Mouse (Mus musculus) liver, embryonic 16.5 days (tissue): Measurements from ENCODE around the gene Magix. TPM values are rescaled to one million over a fixed set of nuclear protein-coding genes. Genes with fewer than 3 reads are reported as not detected.

Experiments
- ATAC-seq: fragments of 200-750 bp; cut with Nextera tagmentation; 2 replicates; pipeline ENCODE4 v1.8.0; 2017; ENCODE audit warnings: low read depth, mild to moderate bottlenecking, moderate number of reproducible peaks, moderate library complexity
- H3K27ac ChIP-seq: fragments of 300-500 bp; sonication (generic); 2 replicates; pipeline ENCODE4 v1.5.1; 2014; ENCODE audit warnings: mild to moderate bottlenecking, low read length
- H3K27me3 ChIP-seq: fragments of 300-500 bp; sonication (generic); 2 replicates; pipeline ENCODE4 v1.6.1; 2014; ENCODE audit warnings: low read depth, low read length, mixed read lengths; ENCODE audit not compliant: control insufficient read depth, insufficient read depth
- H3K36me3 ChIP-seq: fragments of 300-500 bp; sonication (generic); 2 replicates; pipeline ENCODE4 v1.6.1; 2014; ENCODE audit warnings: mild to moderate bottlenecking; ENCODE audit not compliant: control insufficient read depth, insufficient read depth
- H3K4me1 ChIP-seq: fragments of 300-500 bp; sonication (generic); 2 replicates; pipeline ENCODE4 v1.6.1; 2014; ENCODE audit warnings: low read depth, low read length, mixed read lengths; ENCODE audit not compliant: control insufficient read depth
- H3K4me2 ChIP-seq: fragments of 300-500 bp; sonication (generic); 2 replicates; pipeline ENCODE4 v1.6.1; 2014; ENCODE audit warnings: low read depth, low read length, mixed read lengths
- H3K4me3 ChIP-seq: fragments of 300-500 bp; sonication (generic); 2 replicates; pipeline ENCODE4 v1.5.1; 2014; ENCODE audit warnings: low read depth, mild to moderate bottlenecking, low read length
- H3K9ac ChIP-seq: fragments of 300-500 bp; sonication (generic); 2 replicates; pipeline ENCODE4 v1.6.1; 2014; ENCODE audit warnings: low read depth, low read length
- H3K9me3 ChIP-seq: fragments of 300-500 bp; sonication (generic); replicated peaks from 2 replicates; pipeline ENCODE4 v1.6.1; 2016; ENCODE audit warnings: low read length; ENCODE audit not compliant: control insufficient read depth
- WGBS: fragments of 180-500 bp; shearing (Covaris S2); extraction: QIAGEN DNeasy Blood & Tissue Kit; methylation state at CpG from one replicate; pipeline ENCODE4 v1.1.7; 2014; ENCODE audit not compliant: insufficient replicate concordance; 5-methylcytosine and 5-hydroxymethylcytosine counted together
- polyA plus RNA-seq: library from polyadenylated mRNA; unstranded; fragments of >200 nt; fragmentation: Nextera tagmentation; extraction: Ambion mirVana; gene quantifications from 2 replicates; pipeline ENCODE4 v1.2.1, GENCODE M21; 2015

The Magix gene
- polyA plus RNA-seq, 1 experiment from 2014 or later, result not detected

DNA sequence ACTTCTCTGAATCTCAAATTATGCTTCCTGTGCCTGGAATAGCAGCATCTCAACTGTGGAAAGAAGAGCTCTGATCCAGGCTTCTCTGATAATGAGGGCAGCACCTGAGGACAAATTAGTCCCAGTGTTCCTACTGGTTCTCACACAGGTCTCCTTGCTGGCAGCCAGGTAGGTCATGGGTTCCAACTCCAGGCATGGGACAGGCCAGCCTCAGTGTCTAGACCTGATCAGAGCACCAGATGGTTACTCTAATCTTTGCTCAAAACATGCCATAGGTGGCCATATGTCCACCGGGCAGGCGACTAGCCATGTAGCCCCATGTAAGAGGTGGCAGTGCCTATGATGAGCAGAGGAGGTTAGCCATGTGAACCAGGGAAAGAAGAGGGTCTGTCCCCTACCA lies 7.3 kb upstream of the Magix start:
- no peaks in the 10 kb centered on the region for H3K27me3 ChIP-seq
- WGBS, result 61% methylated on average over 2 of the region's 2 CpGs
- H3K4me1 ChIP-seq, result no peaks in the 10 kb centered on the region
- no peak overlapping the region for H3K4me3 ChIP-seq
- H3K4me2 ChIP-seq, result no peak overlapping the region
- ATAC-seq, result no peak
- no peak overlapping the region for H3K9ac ChIP-seq
- H3K9me3 ChIP-seq, result no peaks in the 10 kb centered on the region
- no peak overlapping the region for H3K27ac ChIP-seq
- no peaks in the 10 kb centered on the region for H3K36me3 ChIP-seq

DNA sequence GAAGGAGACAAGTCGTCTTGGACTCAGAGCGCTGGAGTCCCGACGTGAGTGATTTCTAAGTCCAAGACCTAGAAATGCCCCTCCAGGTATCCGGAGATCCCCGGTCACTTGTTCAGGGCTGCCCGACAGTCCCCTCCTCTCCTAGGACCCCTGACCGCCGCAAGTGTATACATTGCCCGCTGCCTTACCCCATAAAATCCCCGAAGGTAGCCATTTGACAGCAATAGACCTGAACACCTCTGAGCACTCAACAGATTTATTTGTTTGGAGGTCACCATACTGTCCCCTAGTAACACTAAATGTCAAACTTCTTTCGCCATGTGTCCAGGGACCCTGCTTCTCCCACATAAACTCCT lies 1.0 kb downstream of the Magix start:
- no peaks in the 10 kb centered on the region for H3K27me3 ChIP-seq
- no peaks in the 10 kb centered on the region for H3K4me1 ChIP-seq
- no peak overlapping the region for H3K27ac ChIP-seq
- H3K9me3 ChIP-seq, result no peaks in the 10 kb centered on the region
- H3K9ac ChIP-seq, result 0 out of 2 replicates have a peak overlapping the region, but pooled peaks have one; percentile 31
- WGBS, result 29% methylated on average over 12 of the region's 12 CpGs
- ATAC-seq, result no peak
- peak overlapping the region; percentile 38 for H3K4me3 ChIP-seq
- H3K4me2 ChIP-seq, result peak overlapping the region; percentile 55
- no peaks in the 10 kb centered on the region for H3K36me3 ChIP-seq

DNA sequence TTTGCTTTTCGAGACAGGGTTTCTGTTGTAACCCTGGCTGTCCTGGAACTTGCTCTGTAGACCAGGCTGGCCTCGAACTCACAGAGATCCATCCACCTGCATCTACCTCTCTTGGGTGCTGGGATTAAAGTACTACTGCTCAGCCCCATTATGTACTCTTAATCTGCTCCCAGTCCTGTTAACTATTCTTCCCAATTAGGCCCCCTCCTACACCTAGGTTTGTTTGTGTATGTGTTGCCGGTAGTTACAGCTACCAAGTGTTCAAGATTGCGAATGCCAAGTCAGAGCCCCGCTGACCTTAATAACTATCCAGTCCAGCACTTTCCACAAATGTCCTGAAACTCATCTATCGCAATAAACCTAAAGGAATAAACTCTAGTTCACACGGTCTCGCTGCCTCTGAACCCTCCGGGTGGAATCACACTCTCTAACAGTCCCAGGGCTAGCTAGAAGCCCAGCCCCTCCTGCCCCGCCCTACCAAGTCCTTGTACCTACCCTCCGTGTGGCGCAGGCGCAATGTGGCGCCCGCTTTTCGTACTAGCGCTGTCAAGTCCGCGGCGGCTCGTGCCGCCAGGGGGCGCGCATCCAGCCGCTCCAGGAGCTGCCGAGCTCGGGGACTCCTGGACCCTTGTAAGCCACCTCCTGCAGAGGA lies 1.5 kb downstream of the Magix start:
- H3K9ac ChIP-seq, result 0 out of 2 replicates have a peak overlapping the region, but pooled peaks have one; percentile 31
- H3K4me2 ChIP-seq, result peak overlapping the region; percentile 55
- H3K4me3 ChIP-seq, result peak overlapping the region; percentile 38
- no peaks in the 10 kb centered on the region for H3K27me3 ChIP-seq
- H3K27ac ChIP-seq, result no peak overlapping the region
- ATAC-seq, result peak; percentile 93
- no peaks in the 10 kb centered on the region; the same call in none of the 2 replicates for H3K4me1 ChIP-seq
- H3K9me3 ChIP-seq, result no peaks in the 10 kb centered on the region
- H3K36me3 ChIP-seq, result no peaks in the 10 kb centered on the region
- 16% methylated on average over 27 of the region's 27 CpGs for WGBS

DNA sequence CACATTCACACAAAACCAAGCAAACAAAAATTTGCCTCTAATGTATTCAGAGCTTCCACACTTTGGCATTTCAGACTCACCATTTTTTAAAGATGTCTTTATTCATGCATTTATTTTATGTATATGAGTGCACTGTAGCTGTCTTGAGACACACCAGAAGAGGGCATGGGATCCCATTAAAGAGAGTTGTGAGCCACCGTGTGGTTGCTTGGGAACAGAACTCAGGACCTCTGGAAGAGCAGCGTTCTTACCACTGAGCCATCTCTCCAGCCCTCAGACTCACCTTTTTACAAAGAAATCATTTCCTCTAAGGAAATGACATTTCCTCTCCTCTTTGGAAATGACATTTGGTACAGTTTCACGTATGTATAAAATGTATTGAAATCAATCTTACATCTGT lies 2.1 kb downstream of the Magix start:
- Histone ChIP-seq H3K4me1 (no peaks in the 10 kb centered on the region; the same call in none of the 2 replicates), H3K27ac (no peak overlapping the region), H3K4me3 (no peak overlapping the region), H3K36me3 (no peaks in the 10 kb centered on the region), H3K9ac (no peak overlapping the region), H3K4me2 (no peak overlapping the region), H3K9me3 (no peaks in the 10 kb centered on the region), H3K27me3 (no peaks in the 10 kb centered on the region)
- no peak for ATAC-seq
- 28% methylated on average over 3 of the region's 3 CpGs for WGBS

DNA sequence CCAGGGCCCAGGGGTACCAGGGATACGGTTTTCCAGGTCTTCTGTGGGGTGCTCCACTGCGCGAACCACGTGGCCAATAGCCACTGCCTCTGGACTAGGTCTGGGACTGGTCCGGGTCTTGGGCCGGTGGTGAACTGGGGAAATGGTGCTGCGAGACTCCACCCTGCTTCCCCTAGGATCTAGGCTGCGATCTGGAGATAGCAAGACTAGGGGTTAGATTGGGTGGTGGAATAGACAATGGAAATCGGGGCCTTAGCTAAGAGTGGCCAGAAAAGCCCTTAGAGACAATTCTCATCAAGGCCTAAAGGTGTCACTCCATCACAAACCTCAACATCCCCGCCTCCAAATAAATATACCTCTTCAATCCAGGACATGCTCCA lies 6.1 kb downstream of the Magix start:
- Histone ChIP-seq H3K9ac (no peak overlapping the region; the same call in 1 of the 2 replicates), H3K4me2 (peak overlapping the region; percentile 56), H3K27me3 (no peaks in the 10 kb centered on the region), H3K9me3 (no peaks in the 10 kb centered on the region), H3K27ac (no peak overlapping the region), H3K4me3 (peak overlapping the region; percentile 43), H3K36me3 (no peaks in the 10 kb centered on the region), H3K4me1 (peaks cover 8% of the 10 kb centered on the region)
- WGBS, result 22% methylated on average over 10 of the region's 10 CpGs
- ATAC-seq, result no peak

DNA sequence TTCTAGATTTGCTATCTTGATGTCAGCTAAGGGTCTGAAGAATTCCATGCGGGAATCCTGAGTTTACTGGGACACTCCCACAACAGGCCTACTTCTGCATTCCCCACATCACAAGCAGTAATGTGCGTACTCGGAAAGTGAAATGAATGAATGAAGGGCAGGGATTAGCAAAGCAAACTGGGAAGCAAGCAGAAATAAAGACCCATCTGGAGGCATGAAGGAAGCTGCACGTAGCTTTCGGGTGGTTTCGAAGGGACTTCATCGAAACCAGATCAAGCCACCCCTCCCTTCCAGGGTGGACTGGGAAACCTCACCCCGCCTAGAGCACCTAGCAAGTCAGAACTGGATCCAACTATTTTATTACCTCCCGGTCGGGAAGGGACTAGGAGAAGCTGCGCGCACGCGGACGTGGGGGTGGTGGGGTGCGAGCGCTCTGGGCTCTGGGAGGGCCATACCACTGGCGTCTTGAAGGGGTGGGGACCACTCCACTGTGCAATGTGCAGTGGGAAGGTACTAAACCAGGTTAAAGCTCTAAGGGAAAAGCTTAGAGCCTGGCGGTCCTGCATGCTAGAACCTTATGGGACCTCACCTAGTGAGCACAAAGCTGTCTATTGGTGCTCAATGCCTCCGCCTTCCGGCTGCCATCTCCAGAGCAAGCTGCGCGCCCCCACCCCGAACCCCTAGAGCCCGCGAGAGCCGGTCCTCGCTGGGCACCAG lies 6.6 kb downstream of the Magix start:
- 17% methylated on average over 28 of the region's 28 CpGs for WGBS
- peak overlapping the region; percentile 56 for H3K4me2 ChIP-seq
- peak overlapping the region; percentile 43 for H3K4me3 ChIP-seq
- peak overlapping the region; percentile 15; the same call in 1 of the 2 replicates for H3K9ac ChIP-seq
- no peaks in the 10 kb centered on the region for H3K36me3 ChIP-seq
- no peak for ATAC-seq
- no peaks in the 10 kb centered on the region for H3K27me3 ChIP-seq
- H3K27ac ChIP-seq, result peak overlapping the region; percentile 14; the same call in 1 of the 2 replicates
- H3K9me3 ChIP-seq, result no peaks in the 10 kb centered on the region
- H3K4me1 ChIP-seq, result peaks cover 8% of the 10 kb centered on the region

DNA sequence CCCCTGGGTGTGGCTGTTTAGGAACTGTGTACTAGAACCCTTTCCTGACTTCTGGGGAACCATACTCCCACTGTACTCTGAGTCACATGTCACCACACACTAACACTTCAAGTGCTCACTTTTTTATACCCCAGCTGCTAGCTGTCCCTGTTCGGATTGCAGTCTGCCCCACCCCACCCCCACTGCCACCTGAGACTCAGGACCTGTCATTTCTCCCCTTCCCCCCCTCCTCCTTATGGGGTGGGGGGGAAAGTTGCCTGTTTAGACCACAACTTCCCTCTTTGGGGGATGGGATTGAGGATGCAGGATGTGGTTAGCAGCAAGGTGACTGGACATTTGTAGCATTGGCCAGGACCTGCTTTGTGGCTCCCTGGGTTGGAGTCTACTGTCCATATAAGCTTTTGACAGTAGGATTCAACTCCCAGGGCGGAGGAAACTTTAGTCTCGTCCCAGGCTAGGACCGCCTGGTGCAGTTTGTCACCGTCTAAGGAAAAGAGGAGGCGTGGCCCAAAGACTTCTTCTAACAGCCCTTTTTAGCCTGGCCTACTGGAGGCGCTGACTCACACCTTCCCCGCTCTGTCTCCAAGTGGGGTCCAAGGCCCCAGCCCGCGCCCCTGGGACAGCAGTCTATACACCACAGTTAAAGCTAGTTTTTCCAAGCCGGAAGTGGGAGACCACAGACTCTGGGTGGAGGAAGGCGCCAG lies 7.3 kb downstream of the Magix start:
- Histone ChIP-seq H3K36me3 (no peaks in the 10 kb centered on the region), H3K27ac (peak overlapping the region; percentile 14; the same call in 1 of the 2 replicates), H3K9me3 (no peaks in the 10 kb centered on the region), H3K27me3 (no peaks in the 10 kb centered on the region), H3K4me2 (peak overlapping the region; percentile 56), H3K9ac (no peak overlapping the region), H3K4me1 (peaks cover 8% of the 10 kb centered on the region), H3K4me3 (peak overlapping the region; percentile 43; the same call in 1 of the 2 replicates)
- no peak for ATAC-seq
- 18% methylated on average over 12 of the region's 12 CpGs for WGBS

DNA sequence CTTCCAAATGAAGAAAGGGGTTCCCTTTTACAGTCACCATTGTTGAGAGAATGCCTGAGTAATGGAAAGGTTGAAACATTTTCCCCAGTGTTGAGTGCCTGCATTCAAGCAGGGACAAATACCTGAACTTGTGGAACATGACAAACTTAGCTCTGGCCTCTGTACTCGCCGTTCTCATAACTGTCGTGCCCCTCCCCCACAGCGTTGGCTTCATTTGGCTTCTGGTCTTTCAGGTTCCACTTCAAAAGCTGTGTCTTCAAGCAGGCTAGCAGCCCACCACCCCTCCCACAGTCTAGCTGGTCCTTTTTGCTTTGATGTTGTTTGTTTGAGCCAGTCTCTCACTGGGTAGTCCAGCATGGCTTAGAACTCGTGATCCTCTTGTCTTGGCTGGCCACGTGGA lies 8.3 kb downstream of the Magix start:
- no peak for ATAC-seq
- no peaks in the 10 kb centered on the region for H3K36me3 ChIP-seq

More for the DNA sequence above, 8.3 kb downstream of the Magix start:
- Histone ChIP-seq H3K27ac (no peak overlapping the region), H3K4me3 (no peak overlapping the region), H3K4me1 (peaks cover 8% of the 10 kb centered on the region), H3K9ac (no peak overlapping the region), H3K4me2 (no peak overlapping the region), H3K27me3 (no peaks in the 10 kb centered on the region), H3K9me3 (no peaks in the 10 kb centered on the region)
- 38% methylated on average over 6 of the region's 6 CpGs for WGBS
